Mouse (Mus musculus): ENCODE measurements around the gene Tlr8.
"Not testable (repeated sequence)": the region's sequence is repeated elsewhere in the genome, so short reads cannot be mapped to it uniquely, and the experiment has no call there.

Tlr8 gene

DNA sequence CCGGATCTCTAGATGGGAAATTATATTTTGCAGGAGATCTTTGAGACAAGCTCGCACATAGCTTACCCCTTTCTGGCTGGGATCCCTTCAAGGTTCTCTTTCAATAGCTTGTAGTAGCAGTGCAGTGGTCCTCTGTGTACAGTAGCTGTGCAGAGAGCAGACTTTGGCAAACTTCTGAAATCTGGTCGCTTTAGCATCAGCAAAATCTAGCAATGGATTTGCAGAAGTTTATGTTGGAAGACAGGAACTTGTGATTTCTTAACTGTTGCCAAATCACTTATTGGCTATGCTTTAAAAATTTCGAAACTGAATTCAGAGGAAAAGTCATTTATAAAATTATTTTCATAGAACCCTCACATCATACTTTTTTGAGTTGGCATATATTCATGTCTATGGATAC is at the start of gene Tlr8:
Tlr8 (minus strand) TSS at position 244 of the 400 bp plus-strand sequence.
- DNase-seq: no peak

- DNase-seq: not testable (repeated sequence)
Observed at GRCm38 (mm10) chrX:167302061-167302460, 37.9 kb upstream of the Tlr8 start.

GRCm38 (mm10) chrX:167276953-167277352 is 12.8 kb upstream of the Tlr8 start:
- DNase-seq: no peak

GRCm38 (mm10) chrX:167276551-167276950 is 12.4 kb upstream of the Tlr8 start:
- no peak for DNase-seq

DNA sequence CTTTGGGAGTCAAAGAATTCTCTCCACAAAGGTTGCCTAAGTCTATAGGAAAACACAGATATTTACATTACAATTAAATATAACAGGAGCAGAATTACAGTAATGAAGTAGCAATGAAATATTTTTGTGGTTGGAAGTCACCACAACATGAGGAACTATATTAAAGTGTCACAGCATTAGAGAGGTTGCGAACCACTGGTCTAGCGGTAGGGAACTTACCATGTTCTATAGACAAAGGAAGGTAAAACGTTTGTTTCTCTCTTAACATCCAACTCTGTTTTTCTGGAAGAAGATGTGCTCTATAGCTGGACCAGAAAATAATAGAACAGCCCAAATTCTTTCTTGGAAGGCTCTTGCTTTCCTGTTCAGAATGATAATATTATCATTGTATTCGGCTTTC is 599 bp downstream of the Tlr8 start:
- DNase-seq: no peak

DNA sequence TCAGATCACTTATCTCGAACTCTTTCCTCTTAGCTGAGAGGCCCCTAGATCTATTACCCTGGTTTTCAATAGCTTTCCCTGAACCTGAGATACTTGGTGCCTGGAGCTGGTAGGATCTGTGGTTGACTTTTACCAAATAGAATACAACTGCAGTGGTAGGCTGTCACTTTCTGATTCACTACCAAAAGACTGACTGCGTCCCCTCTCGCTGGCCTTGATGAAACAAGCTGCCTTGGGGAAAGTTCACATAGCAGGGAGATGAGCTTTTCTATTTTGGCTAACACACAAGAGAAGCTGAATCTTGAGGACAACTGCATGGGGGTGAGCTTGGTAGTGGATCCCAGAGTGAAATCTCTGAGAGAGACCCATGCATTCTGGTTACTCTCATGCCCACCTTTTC is 22.4 kb downstream of the Tlr8 start:
- peak; percentile 56 for DNase-seq

DNA sequence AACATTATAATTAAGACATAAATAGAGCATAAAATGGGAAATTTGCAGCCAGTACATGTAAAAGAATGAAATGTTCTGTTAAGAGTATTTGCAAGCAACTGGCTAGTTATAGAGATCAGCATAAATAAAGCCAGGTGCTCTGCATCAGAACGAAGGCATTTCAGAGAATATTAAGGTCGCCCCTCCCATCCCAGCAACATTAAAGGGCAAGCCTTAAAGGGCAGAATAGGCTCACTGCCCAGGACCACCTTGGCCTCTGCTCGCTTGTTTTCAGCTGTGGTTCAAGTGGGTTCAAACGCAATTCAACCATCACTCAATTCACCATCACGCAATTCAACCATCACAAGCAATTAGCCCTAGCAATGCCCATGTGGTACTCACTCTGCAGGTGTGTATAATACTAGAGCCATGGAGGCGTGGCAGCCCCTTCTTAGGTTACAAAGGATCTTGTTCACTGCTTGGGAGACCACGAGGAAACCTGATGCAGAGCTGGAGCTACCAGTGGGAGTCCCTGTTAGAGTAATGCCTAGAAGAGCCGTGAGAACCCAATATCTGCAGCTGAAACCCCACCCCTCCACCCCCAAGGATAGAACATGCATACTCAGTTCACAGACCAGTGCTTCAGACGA is 24.7 kb downstream of the Tlr8 start:
- DNase-seq: peak; percentile 43

DNA sequence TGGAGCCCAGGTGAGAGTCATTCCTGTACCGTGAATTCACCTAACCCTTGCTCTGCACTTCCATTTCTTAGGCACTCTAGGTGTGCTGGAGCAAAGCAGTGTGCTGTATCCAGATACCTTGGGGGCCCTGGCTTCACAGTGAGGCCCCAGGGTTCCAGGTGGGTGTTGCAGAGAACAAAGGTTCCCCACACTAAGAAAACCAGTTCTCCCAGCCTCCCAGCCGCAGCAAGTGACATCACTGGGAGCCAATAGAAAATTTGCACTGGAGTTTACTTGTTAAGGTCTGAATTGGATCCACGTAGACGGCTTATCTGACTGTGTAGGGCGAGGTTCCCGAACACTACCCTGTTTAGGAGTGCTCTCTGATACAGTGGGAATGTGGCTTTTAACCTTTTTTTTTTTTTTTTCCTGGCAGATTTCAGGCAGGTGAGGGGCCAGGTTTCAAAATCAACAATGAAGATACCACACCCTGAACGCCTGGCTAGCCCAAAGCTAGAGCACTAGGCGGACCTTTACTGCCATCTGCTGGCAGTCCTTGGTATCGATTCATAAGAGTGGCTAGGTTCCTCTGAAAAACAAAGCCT is 30.9 kb downstream of the Tlr8 start:
- peak; percentile 91 for DNase-seq

DNA sequence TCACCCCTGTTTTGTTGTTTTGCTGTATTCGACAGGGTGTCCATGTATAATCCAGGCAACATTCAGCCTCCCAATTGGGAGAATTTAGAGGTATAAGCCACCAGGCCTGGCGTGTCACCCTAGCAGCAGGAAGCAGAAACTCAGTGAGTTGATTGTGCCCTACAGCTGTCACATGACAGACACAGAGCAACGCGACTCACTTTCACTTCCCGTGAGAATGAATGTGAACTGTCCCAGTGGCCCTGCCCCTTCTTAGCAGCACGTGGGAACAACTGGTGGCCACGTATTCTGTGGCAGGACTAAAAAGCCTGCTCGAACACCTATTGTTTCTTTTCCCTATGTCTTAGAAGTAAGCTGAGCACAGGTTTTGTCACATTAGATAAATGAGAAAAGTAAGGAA is 33.0 kb downstream of the Tlr8 start:
- DNase-seq: peak; percentile 92

DNA sequence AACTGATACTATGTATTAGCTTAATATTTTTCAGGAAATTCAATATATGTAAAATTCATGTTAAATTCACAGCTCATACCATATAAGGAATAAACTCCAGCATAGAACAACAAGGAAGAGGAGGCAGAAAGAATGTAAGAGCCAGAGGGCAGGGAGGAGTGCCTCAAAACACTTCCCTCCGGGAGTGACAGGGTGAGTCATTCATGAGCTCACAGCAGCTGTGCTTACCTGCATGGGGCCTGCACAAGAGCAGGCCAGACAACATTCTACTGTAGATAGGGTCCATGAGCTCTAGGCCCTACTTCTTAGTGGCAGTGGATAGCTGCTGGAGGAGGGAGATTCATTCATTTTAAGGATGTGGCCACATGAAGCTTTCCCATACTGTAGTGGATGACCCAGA is 34.3 kb downstream of the Tlr8 start:
- DNase-seq: no peak

DNA sequence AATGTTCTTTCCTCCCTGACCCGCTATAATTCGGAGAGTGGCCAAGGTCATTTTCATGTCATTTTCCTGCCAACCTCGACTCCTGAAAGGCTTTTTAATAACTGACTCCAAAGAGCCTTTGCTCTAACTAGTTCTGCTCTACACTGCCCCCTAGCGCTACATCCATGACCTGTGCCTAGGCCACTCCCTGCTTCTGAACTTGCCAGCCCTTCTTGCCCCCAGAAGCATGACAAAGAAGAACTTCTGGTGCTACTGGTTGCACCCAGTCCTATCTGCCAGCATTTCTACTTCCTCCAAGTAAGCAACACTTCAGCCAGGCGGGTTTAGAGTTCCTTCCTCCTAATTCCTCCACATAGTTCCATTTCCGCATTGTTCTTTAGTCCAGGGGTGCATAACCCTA is 34.9 kb downstream of the Tlr8 start:
- DNase-seq: peak; percentile 96

- DNase-seq: no peak
Observed at GRCm38 (mm10) chrX:167227756-167228155, 36.4 kb downstream of the Tlr8 start.

DNA sequence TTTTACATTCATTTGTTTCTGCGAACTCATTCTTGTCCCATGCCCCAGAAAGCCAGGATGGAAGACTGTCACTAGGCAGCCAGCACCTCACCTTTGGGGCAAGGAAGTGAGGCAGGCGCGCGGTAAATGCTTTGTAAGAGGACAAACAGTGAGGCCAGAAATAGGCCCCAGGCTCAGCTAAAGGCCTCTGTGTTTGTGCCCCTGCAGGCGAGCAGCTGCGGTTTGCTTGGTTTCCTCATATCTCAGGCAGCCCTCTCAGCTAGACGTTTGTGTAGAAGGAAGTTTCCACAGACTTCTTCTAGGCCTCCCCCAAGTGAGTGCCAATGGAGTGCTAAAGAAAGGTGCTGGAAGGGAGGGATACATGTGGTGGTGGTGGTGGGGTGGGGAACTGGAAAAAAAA is 37.0 kb downstream of the Tlr8 start:
- peak; percentile 96 for DNase-seq

GRCm38 (mm10) chrX:167226570-167226969 is 37.6 kb downstream of the Tlr8 start:
- DNase-seq: no peak

- DNase-seq: peak; percentile 94
Observed at GRCm38 (mm10) chrX:167212707-167213106, 51.4 kb downstream of the Tlr8 start.

GRCm38 (mm10) chrX:167211871-167212555 is 52.1 kb downstream of the Tlr8 start:
- peak; percentile 90 for DNase-seq

GRCm38 (mm10) chrX:167210319-167210728 is 53.8 kb downstream of the Tlr8 start:
- DNase-seq: peak; percentile 97

DNA sequence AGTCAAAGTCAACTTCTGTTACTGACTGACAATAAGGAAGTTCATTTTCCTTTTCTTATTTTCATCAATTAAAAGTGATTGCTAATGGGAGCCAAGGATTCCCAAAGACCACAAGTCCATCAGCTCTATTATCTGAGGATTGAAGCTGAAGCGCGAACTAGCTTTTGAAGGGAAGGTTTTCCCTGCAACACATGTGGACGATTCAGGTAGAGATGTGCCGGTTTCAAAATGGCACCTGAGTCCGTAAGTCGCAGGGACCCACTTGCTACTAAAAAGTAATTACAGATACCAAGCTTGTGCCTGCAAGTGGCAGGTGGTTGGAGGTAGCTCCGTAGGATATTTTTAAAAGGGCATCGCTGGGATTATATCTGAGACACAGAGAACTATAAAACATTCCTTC is 54.3 kb downstream of the Tlr8 start:
- DNase-seq: no peak

- peak; percentile 99 for DNase-seq
Observed at GRCm38 (mm10) chrX:167208978-167209754, 55.0 kb downstream of the Tlr8 start, which contains the start of gene Tmsb4x. Gene Tmsb4x (minus strand): TSS chrX:167209315.

DNA sequence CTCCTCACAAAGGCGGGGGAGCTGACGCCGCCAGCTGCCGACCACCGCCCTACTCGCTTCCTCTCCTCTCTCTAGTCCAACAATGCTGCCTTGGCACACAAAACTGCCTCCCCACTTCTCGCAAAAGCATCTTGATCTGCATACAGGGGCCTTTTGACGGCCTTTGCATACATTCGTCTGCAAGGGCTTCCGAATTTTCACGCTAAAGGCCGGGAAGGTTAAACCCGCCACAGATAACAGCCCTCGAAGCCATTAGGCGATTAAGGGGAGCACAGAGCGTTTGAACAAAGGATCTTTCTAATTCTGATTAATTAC is 55.7 kb downstream of the Tlr8 start:
- DNase-seq: peak; percentile 95

GRCm38 (mm10) chrX:167207741-167208505 is 56.2 kb downstream of the Tlr8 start:
- DNase-seq: peak; percentile 94

DNA sequence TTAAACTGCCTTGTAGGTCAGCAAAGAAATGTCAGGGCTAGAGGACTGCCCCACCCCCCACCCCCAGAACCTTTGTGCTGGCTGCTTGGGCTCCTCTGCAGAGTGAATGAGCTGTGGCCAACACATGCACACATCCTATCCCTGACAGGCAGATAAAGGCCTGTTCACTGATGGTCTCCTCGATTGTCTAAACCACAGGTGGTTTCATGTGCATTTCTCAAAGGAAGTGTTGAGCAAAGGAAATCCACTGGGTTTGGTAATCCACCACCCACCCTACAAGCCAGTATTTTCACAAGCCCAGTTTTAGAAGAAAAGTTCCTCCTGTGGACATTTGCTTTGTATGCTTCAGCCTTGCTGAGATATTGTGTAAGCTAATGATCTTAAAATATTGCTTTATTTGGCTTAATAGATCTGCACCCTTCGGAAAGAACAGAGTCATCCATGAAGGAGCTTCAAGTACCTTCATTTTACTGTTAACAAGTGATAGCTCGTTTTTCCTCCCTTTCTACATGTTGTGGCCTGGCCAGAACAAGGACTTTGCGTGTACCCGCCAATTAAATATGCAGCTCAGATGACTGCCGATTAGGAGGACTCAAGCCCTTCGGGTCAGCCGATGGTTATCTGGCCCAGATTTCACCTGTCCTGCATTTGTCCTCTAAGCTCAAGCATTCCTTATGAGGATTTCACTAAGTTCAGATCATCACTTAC is 58.2 kb downstream of the Tlr8 start:
- peak; percentile 92 for DNase-seq
